Mouse (Mus musculus): ENCODE results near the gene Piga.

Piga gene

DNA sequence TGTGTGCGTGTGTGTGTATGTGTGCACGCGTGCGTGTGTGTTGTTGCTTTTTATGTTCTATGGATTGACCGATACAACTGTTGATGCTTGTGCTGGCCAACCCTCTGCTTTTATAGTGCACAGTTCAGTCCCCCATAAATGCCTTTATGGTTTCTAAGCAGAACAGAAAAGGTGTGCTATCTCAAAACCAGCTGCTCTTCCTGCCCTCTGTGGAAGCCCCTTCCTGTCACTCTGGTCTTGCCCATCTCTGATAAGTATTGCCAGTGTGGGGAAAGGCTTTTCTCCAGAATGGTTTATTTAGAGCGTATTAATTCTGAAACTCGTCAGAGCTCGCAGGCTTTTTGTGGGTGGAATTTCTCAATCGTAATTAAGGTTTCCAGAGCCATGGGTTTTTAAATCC is 13.1 kb downstream of the Piga start:
- DNase-seq (ENCODE audit: low read depth, low spot score): no peak

DNA sequence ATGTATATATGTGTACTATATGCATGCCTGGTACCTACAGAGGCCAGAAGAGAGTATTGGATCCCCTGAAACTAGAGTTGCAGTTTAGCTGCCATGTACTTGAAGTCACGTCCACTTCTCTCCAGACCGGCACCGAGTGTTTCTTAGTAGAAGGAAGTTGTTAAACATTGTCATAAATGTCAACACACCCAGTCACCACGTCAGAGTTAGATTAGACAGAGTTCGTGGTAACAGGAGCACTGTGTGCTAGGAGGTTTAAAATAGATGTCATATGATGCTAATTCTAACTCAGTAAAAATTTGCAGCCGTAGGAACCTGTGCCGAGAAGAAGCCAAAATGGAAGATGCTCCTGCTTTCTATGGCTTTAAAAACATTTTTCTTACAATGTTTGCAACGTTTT is 17.1 kb downstream of the Piga start, which contains the start of gene Asb11:
Asb11 (plus strand) TSS at position 286 of the 400 bp plus-strand sequence.
- DNase-seq (ENCODE audit: low read depth, low spot score): no peak

- no peak for DNase-seq (ENCODE audit: low read depth, low spot score)
These were observed 19.9 kb downstream of the Piga start for GRCm38 (mm10) chrX:164439462-164439861.

GRCm38 (mm10) chrX:164440140-164440539 is 20.6 kb downstream of the Piga start:
- DNase-seq (ENCODE audit: low read depth, low spot score): no peak

DNA sequence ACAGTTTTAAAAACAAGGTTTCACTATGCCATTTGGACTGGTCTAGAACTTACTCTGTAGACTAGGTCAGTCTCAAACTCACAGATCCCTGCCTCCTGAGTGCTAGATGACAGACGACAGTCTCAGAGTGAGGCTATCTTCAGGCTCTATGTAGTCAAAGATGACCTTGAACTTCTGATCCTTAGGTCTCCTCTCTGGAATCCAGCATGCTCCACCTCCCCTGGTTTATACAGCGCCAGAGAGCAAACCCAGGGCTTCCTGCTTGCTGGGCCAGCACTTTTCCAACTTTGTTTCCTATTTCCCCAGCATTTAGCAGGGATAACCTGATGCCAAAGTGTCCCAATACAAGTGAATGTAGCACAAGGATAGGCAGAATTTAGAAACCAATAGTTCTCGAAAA is 21.1 kb downstream of the Piga start:
- no peak for DNase-seq (ENCODE audit: low read depth, low spot score)

- no peak for DNase-seq (ENCODE audit: low read depth, low spot score)
These were observed 21.7 kb downstream of the Piga start for GRCm38 (mm10) chrX:164441306-164441705.

DNA sequence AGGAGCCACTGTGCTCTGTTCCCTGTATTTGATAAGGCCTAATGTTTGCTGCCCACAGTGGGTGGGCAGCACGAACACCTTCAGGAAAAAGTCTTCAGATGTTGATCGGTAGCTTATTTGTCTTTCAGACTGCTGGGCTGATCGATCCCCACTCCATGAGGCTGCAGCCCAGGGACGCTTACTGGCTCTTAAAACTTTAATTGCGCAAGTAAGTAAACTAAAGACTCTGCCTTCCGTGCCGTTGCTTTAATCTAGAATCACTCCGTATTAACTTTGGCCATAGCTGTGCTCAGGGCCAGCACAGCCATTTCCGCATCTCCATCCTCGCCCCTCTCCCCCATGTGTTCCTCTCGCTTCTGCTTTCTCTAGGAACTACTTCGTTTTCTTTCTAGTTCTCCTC is 26.0 kb downstream of the Piga start:
- no peak for DNase-seq (ENCODE audit: low read depth, low spot score)

GRCm38 (mm10) chrX:164446106-164446551 is 26.5 kb downstream of the Piga start:
- no peak for DNase-seq (ENCODE audit: low read depth, low spot score)

- DNase-seq (ENCODE audit: low read depth, low spot score): no peak
These were observed 27.5 kb downstream of the Piga start for GRCm38 (mm10) chrX:164446835-164447681.

- no peak for DNase-seq (ENCODE audit: low read depth, low spot score)
These were observed 28.1 kb downstream of the Piga start for GRCm38 (mm10) chrX:164447682-164448071.

- peak; percentile 47 for DNase-seq (ENCODE audit: low read depth, low spot score)
These were observed 29.6 kb downstream of the Piga start for GRCm38 (mm10) chrX:164449201-164449600.

GRCm38 (mm10) chrX:164459205-164459878 is 39.8 kb downstream of the Piga start:
- no peak for DNase-seq (ENCODE audit: low read depth, low spot score)

All from c-Kit-negative CD71-positive TER-119-positive erythroid progenitor cells, embryonic 14.5 days (primary cell).